In the genomic region with DNA sequence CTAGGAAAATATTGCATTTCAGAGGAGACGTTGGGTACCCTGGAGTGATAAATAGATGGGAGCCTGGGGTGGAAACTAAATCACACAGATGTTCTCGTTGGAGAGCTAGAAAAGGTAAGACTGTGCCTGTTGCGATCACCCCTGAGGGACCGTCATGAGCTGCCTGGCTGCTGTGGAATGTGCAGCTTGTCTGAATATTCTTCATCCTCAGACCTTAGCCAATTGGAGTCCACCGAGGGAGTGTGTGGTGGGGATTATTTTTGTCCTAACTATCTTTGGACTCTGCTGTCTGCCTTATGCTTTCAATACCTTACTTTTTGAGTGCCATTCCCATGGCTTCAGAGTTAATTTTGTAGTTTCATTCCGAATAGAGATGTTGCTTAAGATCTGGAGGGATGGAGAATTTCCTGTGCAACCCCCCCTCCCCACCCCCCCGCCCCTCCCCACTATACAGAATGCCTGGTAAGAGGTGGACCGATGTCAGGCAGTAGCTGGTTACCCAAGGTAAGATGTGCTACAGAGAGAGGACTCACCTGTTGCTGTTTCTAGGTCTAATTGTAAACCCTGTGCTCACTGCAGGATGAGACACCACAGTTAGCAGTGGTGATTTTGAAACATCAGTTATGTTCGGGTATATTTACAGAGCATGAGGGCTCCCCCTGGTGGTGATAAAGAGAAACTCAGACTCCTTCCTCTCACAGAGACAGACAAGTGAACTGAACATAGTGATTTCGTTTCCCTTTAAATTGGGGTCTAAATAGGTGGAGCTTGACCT, we compare ENCODE assay signal across 8 mouse cellular contexts. TPM values are rescaled to one million over a fixed set of nuclear protein-coding genes. Genes with fewer than 3 reads are reported as not detected.
A peak's percentile ranks its signal among the peaks of the same experiment; 100 is the strongest.
DNase-seq lines count a peak whose midpoint lies in the region; ATAC-seq and TF ChIP-seq lines count a peak whose summit lies in the region.

No protein-coding gene starts in this region.

- H3K4me3 ChIP-seq in spleen, adult 2 months (ENCODE audit: extremely low read depth, insufficient read depth, insufficient read length) = no peak overlapping the region
- no peak overlapping the region for H3K4me3 ChIP-seq in hindbrain, embryonic 14.5 days (replicated peaks; ENCODE audit: low read length)

- H3K9ac ChIP-seq in hindbrain, embryonic 14.5 days = no peak overlapping the region

- WGBS in spleen, adult 2 months = 69% methylated on average over 10 of the region's 10 CpGs
- 66% methylated on average over 10 of the region's 10 CpGs for WGBS in hindbrain, embryonic 14.5 days

- no peaks in the 10 kb centered on the region for H3K27me3 ChIP-seq in spleen, adult 2 months (ENCODE audit: control insufficient read depth, insufficient read depth, low read length)
- H3K27me3 ChIP-seq in hindbrain, embryonic 14.5 days (ENCODE audit: control insufficient read depth, insufficient read depth, low read length) = no peaks in the 10 kb centered on the region

- DNase-seq in spleen, adult 2 months (ENCODE audit: low read depth in 1 of 2, low spot score in 2 of 2) = peak; percentile 36 to 43
- DNase-seq in spleen, adult 12 weeks (ENCODE audit: low spot score) = no peak
- DNase-seq in cerebellum, postnatal 10 days = peak; percentile 82 to 87
- DNase-seq in frontal cortex, postnatal 10 days (ENCODE audit: low spot score in 2 of 2) = peak; percentile 53 to 54
- DNase-seq in hindbrain, embryonic 14.5 days (ENCODE audit: low spot score) = peak; percentile 91
- peak; percentile 58 to 83 for DNase-seq in layer of hippocampus, postnatal 14 days (ENCODE audit: low spot score in 2 of 2)
- DNase-seq in lung, postnatal 14 days = peak; percentile 73
- peak; percentile 78 for DNase-seq in right cerebral cortex, adult 18-20 months

- peak; percentile 81 for ATAC-seq in hindbrain, embryonic 14.5 days (ENCODE audit: low FRiP score)

- H3K9me3 ChIP-seq in hindbrain, embryonic 14.5 days (ENCODE audit: control insufficient read depth, low read length) = no peaks in the 10 kb centered on the region

- H3K36me3 ChIP-seq in spleen, adult 2 months (ENCODE audit: control insufficient read depth, insufficient read depth, low read length) = no peaks in the 10 kb centered on the region
- no peaks in the 10 kb centered on the region for H3K36me3 ChIP-seq in hindbrain, embryonic 14.5 days (replicated peaks; ENCODE audit: control insufficient read depth, insufficient read depth)

- H3K27ac ChIP-seq in spleen, adult 2 months (ENCODE audit: insufficient read depth, low read length) = no peak overlapping the region
- no peak overlapping the region for H3K27ac ChIP-seq in hindbrain, embryonic 14.5 days

- H3K4me2 ChIP-seq in hindbrain, embryonic 14.5 days (replicated peaks) = no peak overlapping the region

- TF ChIP-seq CTCF in spleen, adult 2 months (IDR thresholded peaks at IDR 0.05; ENCODE audit: extremely low read depth, insufficient read depth, insufficient read length, insufficient replicate concordance) = no peak

- no peak for TF ChIP-seq POLR2A in spleen, adult 2 months (IDR thresholded peaks at IDR 0.05; ENCODE audit: low read depth, low read length)

- no peaks in the 10 kb centered on the region for H3K4me1 ChIP-seq in spleen, adult 2 months (ENCODE audit: control insufficient read depth, insufficient read depth, insufficient read length)
- no peaks in the 10 kb centered on the region for H3K4me1 ChIP-seq in hindbrain, embryonic 14.5 days (replicated peaks; ENCODE audit: control insufficient read depth, insufficient read depth, low read length)

RNA-seq across cellular contexts. Expression of a gene that starts 15.0 kb away (rescaled TPM):
- 2.3 and 3.1 TPM in 2 replicates for polyA plus RNA-seq in spleen, adult 2 months (2012; rRNA removed)
- 39.3 and 47.6 TPM in 2 replicates for polyA plus RNA-seq in hindbrain, embryonic 14.5 days (2014; fragmentation: Nextera tagmentation; extraction: Ambion mirVana)
- total RNA-seq in layer of hippocampus, postnatal 14 days (2021) = 10 to 100 TPM; 27.5 to 31.7 TPM

RNA-seq across cellular contexts. Expression of a gene that starts 45.0 kb away (rescaled TPM):
- polyA plus RNA-seq in spleen, adult 2 months (2012; rRNA removed) = 26.0 and 30.3 TPM in 2 replicates
- 1.0 and 1.1 TPM in 2 replicates for polyA plus RNA-seq in hindbrain, embryonic 14.5 days (2014; fragmentation: Nextera tagmentation; extraction: Ambion mirVana)
- total RNA-seq in layer of hippocampus, postnatal 14 days (2021) = 1 to 10 TPM; 1.6 to 2.1 TPM

Comparison
In these comparisons a context has a peak if more than half of its experiments do, and no peak if none do; other contexts are left out.
1. RNA of a gene that starts 45.0 kb away (polyA plus RNA-seq): 26.0 to 30.3 TPM in spleen, adult 2 months; 1.0 to 1.1 TPM in hindbrain, embryonic 14.5 days; every median in the first group is over 10 times any median in the second.